25 mouse cellular contexts compared by ENCODE assay signal in genomic region chr11:100179260-100179659, GRCm38 (mm10). TPM values are rescaled to one million over a fixed set of nuclear protein-coding genes. Genes with fewer than 3 reads are reported as not detected.
DNase-seq lines count a peak whose midpoint lies in the region; ATAC-seq lines count a peak whose summit lies in the region.
"Had no signal": no experiment of that assay in that cellular context is flagged by ENCODE, and none has a peak within 500 bp of the region (broad histone marks: within the 10 kb centered on the region; RNA-seq: fewer than 3 reads in every experiment).

No protein-coding gene starts in this region.

- no peaks in the 10 kb centered on the region for H3K27me3 ChIP-seq in forebrain, embryonic 14.5 days (replicated peaks; ENCODE audit: control insufficient read depth, insufficient read depth, low read length)
- H3K27me3 ChIP-seq: embryonic facial prominence, embryonic 12.5 days; forebrain, embryonic 13.5 days had no signal

- WGBS in forebrain, embryonic 14.5 days: 79% methylated on average over 3 of the region's 3 CpGs

- no peak overlapping the region for H3K4me3 ChIP-seq in forebrain, embryonic 14.5 days (ENCODE audit: low read depth, low read length)
- H3K4me3 ChIP-seq: embryonic facial prominence, embryonic 10.5 days; embryonic facial prominence, embryonic 12.5 days; forebrain, embryonic 13.5 days had no signal

- no peak overlapping the region for H3K27ac ChIP-seq in forebrain, embryonic 14.5 days (ENCODE audit: low read depth, low read length)
- H3K27ac ChIP-seq: embryonic facial prominence, embryonic 10.5 days; embryonic facial prominence, embryonic 12.5 days; forebrain, embryonic 13.5 days had no signal

- no peak overlapping the region for H3K4me2 ChIP-seq in forebrain, embryonic 14.5 days (ENCODE audit: low read length)
- H3K4me2 ChIP-seq: embryonic facial prominence, embryonic 12.5 days; forebrain, embryonic 13.5 days had no signal

- DNase-seq in layer of hippocampus, adult 11-12 months (ENCODE audit: low spot score): peak; percentile 9
- DNase-seq in layer of hippocampus, postnatal 36 days: no peak
- DNase-seq in layer of hippocampus, adult 9-11 months: peak; percentile 15
- no peak for DNase-seq in layer of hippocampus, postnatal 14 days (ENCODE audit: low spot score in 2 of 2)
- peak; percentile 11 to 12 for DNase-seq in right cerebral cortex, adult 2 months (ENCODE audit: low spot score in 2 of 2)
- DNase-seq in right cerebral cortex, postnatal 25 days: no peak
- peak; percentile 66 for DNase-seq in brain, adult 2 months (ENCODE audit: low read depth, low spot score)
- DNase-seq in forebrain, embryonic 14.5 days (ENCODE audit: low spot score): no peak
- DNase-seq: adrenal gland, adult 2 months; adrenal gland, postnatal 10 days; adrenal gland, postnatal 25 days; cerebellum, adult 11-12 months; cerebellum, adult 2 months; cerebellum, adult 9-10 months; cerebellum, postnatal 10 days; cerebellum, postnatal 25 days had no signal

- H3K9me3 ChIP-seq in forebrain, embryonic 14.5 days (replicated peaks; ENCODE audit: control insufficient read depth, low read length): no peaks in the 10 kb centered on the region
- H3K9me3 ChIP-seq: embryonic facial prominence, embryonic 10.5 days; embryonic facial prominence, embryonic 12.5 days; forebrain, embryonic 13.5 days had no signal

- no peak for ATAC-seq in forebrain, embryonic 14.5 days
- ATAC-seq: forebrain, embryonic 13.5 days; forebrain, embryonic 16.5 days had no signal

- no peak overlapping the region for H3K9ac ChIP-seq in forebrain, embryonic 14.5 days (ENCODE audit: low read length)
- H3K9ac ChIP-seq: embryonic facial prominence, embryonic 12.5 days; forebrain, embryonic 13.5 days had no signal

- H3K4me1 ChIP-seq in forebrain, embryonic 14.5 days (ENCODE audit: control insufficient read depth, insufficient read depth, low read length): no peaks in the 10 kb centered on the region
- H3K4me1 ChIP-seq: embryonic facial prominence, embryonic 10.5 days; embryonic facial prominence, embryonic 12.5 days; forebrain, embryonic 13.5 days had no signal

- no peaks in the 10 kb centered on the region for H3K36me3 ChIP-seq in forebrain, embryonic 14.5 days (ENCODE audit: control insufficient read depth, insufficient read depth, low read length)
- H3K36me3 ChIP-seq: embryonic facial prominence, embryonic 10.5 days; embryonic facial prominence, embryonic 12.5 days had no signal

RNA-seq across cellular contexts. Expression of gene Krt9, which starts 13.8 kb away (rescaled TPM):
- total RNA-seq in layer of hippocampus, postnatal 36 days (2021): 1 to 10 TPM; 2.5 to 2.7 TPM
- total RNA-seq in layer of hippocampus, postnatal 14 days (2021): 1 to 10 TPM; 1.8 to 2.1 TPM
- polyA plus RNA-seq in forebrain, embryonic 14.5 days (2014; fragmentation: Nextera tagmentation; extraction: Ambion mirVana): not detected in 2 replicates
- total RNA-seq: adrenal gland, adult 2 months; adrenal gland, postnatal 25 days; MEL had no signal
- polyA plus RNA-seq: adrenal gland, adult 2 months; embryonic facial prominence, embryonic 10.5 days; embryonic facial prominence, embryonic 12.5 days; embryonic facial prominence, embryonic 14.5 days; forebrain, embryonic 11.5 days; forebrain, embryonic 13.5 days; forebrain, embryonic 16.5 days had no signal

RNA-seq across cellular contexts. Expression of gene Krt14, which starts 28.1 kb away (rescaled TPM):
- not detected for total RNA-seq in layer of hippocampus, postnatal 36 days (2021)
- total RNA-seq in layer of hippocampus, postnatal 14 days (2021): not detected
- polyA plus RNA-seq in forebrain, embryonic 14.5 days (2014; fragmentation: Nextera tagmentation; extraction: Ambion mirVana): 0.20 TPM in 1 of 2 replicates, not detected in the other
- total RNA-seq: adrenal gland, postnatal 25 days; MEL had no signal
- polyA plus RNA-seq: cortical plate, adult 2 months had no signal

RNA-seq across cellular contexts. Expression of gene Krt19, which starts 30.8 kb away (rescaled TPM):
- under 1 TPM; 0.23 to 0.52 TPM for total RNA-seq in layer of hippocampus, postnatal 36 days (2021)
- total RNA-seq in layer of hippocampus, postnatal 14 days (2021): under 1 TPM; 0.48 to 0.81 TPM
- 0.22 and 1.2 TPM in 2 replicates for polyA plus RNA-seq in forebrain, embryonic 14.5 days (2014; fragmentation: Nextera tagmentation; extraction: Ambion mirVana)
- total RNA-seq: MEL had no signal

RNA-seq across cellular contexts. Expression of gene Krt15, which starts 43.5 kb away (rescaled TPM):
- under 1 TPM; 0.23 to 0.40 TPM for total RNA-seq in layer of hippocampus, postnatal 36 days (2021)
- 1 to 10 TPM in 1 of 2 experiments, under 1 TPM in 1; 0.55 to 1.2 TPM for total RNA-seq in layer of hippocampus, postnatal 14 days (2021)
- polyA plus RNA-seq in forebrain, embryonic 14.5 days (2014; fragmentation: Nextera tagmentation; extraction: Ambion mirVana): 0.17 and 0.22 TPM in 2 replicates
- total RNA-seq: adrenal gland, adult 2 months; adrenal gland, postnatal 10 days; adrenal gland, postnatal 25 days; MEL had no signal
- polyA plus RNA-seq: adrenal gland, adult 2 months; cortical plate, adult 2 months; forebrain, embryonic 16.5 days had no signal

RNA-seq across cellular contexts. Expression of gene Krt13, which starts 57.9 kb away (rescaled TPM):
- not detected for total RNA-seq in layer of hippocampus, postnatal 36 days (2021)
- not detected for total RNA-seq in layer of hippocampus, postnatal 14 days (2021)
- not detected in 2 replicates for polyA plus RNA-seq in forebrain, embryonic 14.5 days (2014; fragmentation: Nextera tagmentation; extraction: Ambion mirVana)
- total RNA-seq: adrenal gland, adult 2 months; adrenal gland, postnatal 10 days; adrenal gland, postnatal 25 days; adrenal gland, postnatal 4 days; MEL had no signal
- polyA plus RNA-seq: adrenal gland, adult 2 months; cerebellum, adult 2 months; cortical plate, adult 2 months; embryonic facial prominence, embryonic 10.5 days; embryonic facial prominence, embryonic 12.5 days; forebrain, embryonic 11.5 days; forebrain, embryonic 13.5 days; forebrain, embryonic 16.5 days had no signal

Comparison
In these comparisons a context has a peak if more than half of its experiments do, and no peak if none do; other contexts are left out.
1. DNase-seq: peak in layer of hippocampus, adult 11-12 months (single experiment), layer of hippocampus, adult 9-11 months (single experiment), right cerebral cortex, adult 2 months (2 of 2) and brain, adult 2 months (single experiment); none in layer of hippocampus, postnatal 36 days (0 of 2), layer of hippocampus, postnatal 14 days (0 of 2), right cerebral cortex, postnatal 25 days (single experiment) and forebrain, embryonic 14.5 days (single experiment).